Mouse (Mus musculus) ES-Bruce4 (cell line): ENCODE data around the gene Cdkal1.

Experiments
- CTCF ChIP-seq: IDR thresholded peaks from one replicate; pipeline ENCODE4 v1.8.1; 2011; ENCODE audit warnings: low read depth, low read length
- EP300 ChIP-seq: IDR thresholded peaks from 2 replicates; pipeline ENCODE4 v1.6.1; 2011; ENCODE audit warnings: low read depth, low read length; ENCODE audit not compliant: insufficient read depth
- POLR2A ChIP-seq: IDR thresholded peaks from one replicate; pipeline ENCODE4 v1.8.1; 2011; ENCODE audit warnings: low read length; ENCODE audit not compliant: insufficient read depth

- no peak for TF ChIP-seq CTCF
- TF ChIP-seq POLR2A = no peak
- TF ChIP-seq EP300 = no peak
Measured at GRCm38 (mm10) chr13:29218594-29219230, 636.8 kb downstream of the Cdkal1 start.
